Mouse (Mus musculus) ES-Bruce4 (cell line): ENCODE results near the gene Lrrk2. TPM values are rescaled to one million over a fixed set of nuclear protein-coding genes. Genes with fewer than 3 reads are reported as not detected.

Source experiments
- H3K27ac ChIP-seq: 2 replicates; pipeline ENCODE4 v1.5.1; 2012; ENCODE audit warnings: low read length, inconsistent platforms; ENCODE audit not compliant: insufficient read depth
- H3K27me3 ChIP-seq: 2 replicates; pipeline ENCODE4 v1.6.1; 2012; ENCODE audit warnings: mild to moderate bottlenecking, low read length, inconsistent platforms; ENCODE audit not compliant: control insufficient read depth, poor library complexity, insufficient read depth, severe bottlenecking
- H3K36me3 ChIP-seq: 2 replicates; pipeline ENCODE4 v1.6.1; 2012; ENCODE audit warnings: inconsistent platforms, mild to moderate bottlenecking, low read length, moderate library complexity; ENCODE audit not compliant: control insufficient read depth, poor library complexity, insufficient read depth, severe bottlenecking
- H3K4me1 ChIP-seq: one replicate; pipeline ENCODE4 v1.8.1; 2011; ENCODE audit warnings: low read length; ENCODE audit not compliant: control insufficient read depth, insufficient read depth
- H3K4me3 ChIP-seq: 2 replicates; pipeline ENCODE4 v1.5.1; 2011; ENCODE audit warnings: low read depth, mild to moderate bottlenecking, low read length
- H3K9ac ChIP-seq: 2 replicates; pipeline ENCODE4 v1.6.1; 2012; ENCODE audit warnings: low read depth, mild to moderate bottlenecking, inconsistent platforms; ENCODE audit not compliant: poor library complexity, severe bottlenecking
- H3K9me3 ChIP-seq: replicated peaks from 2 replicates; pipeline ENCODE4 v1.6.1; 2012; ENCODE audit warnings: mild to moderate bottlenecking, low read length, inconsistent platforms; ENCODE audit not compliant: control insufficient read depth, poor library complexity, insufficient read depth, severe bottlenecking
- CTCF ChIP-seq: IDR thresholded peaks from one replicate; pipeline ENCODE4 v1.8.1; 2011; ENCODE audit warnings: low read depth, low read length
- EP300 ChIP-seq: IDR thresholded peaks from 2 replicates; pipeline ENCODE4 v1.6.1; 2011; ENCODE audit warnings: low read depth, low read length; ENCODE audit not compliant: insufficient read depth
- POLR2A ChIP-seq: IDR thresholded peaks from one replicate; pipeline ENCODE4 v1.8.1; 2011; ENCODE audit warnings: low read length; ENCODE audit not compliant: insufficient read depth
- polyA plus RNA-seq: library from polyadenylated mRNA; stranded (reverse); fragments of >200 nt; gene quantifications from 2 replicates; pipeline ENCODE4 v1.2.4, GENCODE M21; 2011; ENCODE audit warnings: low read depth; ENCODE audit not compliant: missing spikeins, insufficient read depth, insufficient read length

Gene Lrrk2
- polyA plus RNA-seq, 1 experiment, result 2.9 TPM

GRCm38 (mm10) chr15:91634236-91634635 is 38.7 kb upstream of the Lrrk2 start:
- no peak for TF ChIP-seq CTCF
- no peak for TF ChIP-seq EP300
- TF ChIP-seq POLR2A, result no peak
- H3K4me3 ChIP-seq, result no peak overlapping the region
- no peaks in the 10 kb centered on the region for H3K4me1 ChIP-seq
- no peaks in the 10 kb centered on the region for H3K9me3 ChIP-seq
- no peaks in the 10 kb centered on the region for H3K36me3 ChIP-seq
- no peaks in the 10 kb centered on the region for H3K27me3 ChIP-seq
- H3K27ac ChIP-seq, result no peak overlapping the region
- H3K9ac ChIP-seq, result no peak overlapping the region

GRCm38 (mm10) chr15:91641631-91642030 is 31.3 kb upstream of the Lrrk2 start:
- H3K4me3 ChIP-seq, result no peak overlapping the region

GRCm38 (mm10) chr15:91642682-91643306 is 30.2 kb upstream of the Lrrk2 start:
- H3K4me3 ChIP-seq, result no peak overlapping the region
- no peak overlapping the region for H3K9ac ChIP-seq
- H3K36me3 ChIP-seq, result no peaks in the 10 kb centered on the region
- no peaks in the 10 kb centered on the region for H3K4me1 ChIP-seq
- no peaks in the 10 kb centered on the region for H3K9me3 ChIP-seq
- H3K27ac ChIP-seq, result no peak overlapping the region
- TF ChIP-seq POLR2A, result no peak
- TF ChIP-seq CTCF, result no peak
- TF ChIP-seq EP300, result no peak
- no peaks in the 10 kb centered on the region for H3K27me3 ChIP-seq

More at GRCm38 (mm10) chr15:91641631-91642030, 31.3 kb upstream of the Lrrk2 start:
- Histone ChIP-seq H3K27me3 (no peaks in the 10 kb centered on the region), H3K9ac (no peak overlapping the region), H3K27ac (no peak overlapping the region), H3K9me3 (no peaks in the 10 kb centered on the region), H3K4me1 (no peaks in the 10 kb centered on the region), H3K36me3 (no peaks in the 10 kb centered on the region)
- TF ChIP-seq POLR2A (no peak), EP300 (no peak), CTCF (no peak)

GRCm38 (mm10) chr15:91643632-91644348 is 29.2 kb upstream of the Lrrk2 start:
- H3K27ac ChIP-seq, result no peak overlapping the region
- H3K36me3 ChIP-seq, result no peaks in the 10 kb centered on the region
- no peaks in the 10 kb centered on the region for H3K9me3 ChIP-seq
- no peaks in the 10 kb centered on the region for H3K27me3 ChIP-seq
- no peak overlapping the region for H3K9ac ChIP-seq
- no peak for TF ChIP-seq EP300
- no peak for TF ChIP-seq CTCF
- no peak for TF ChIP-seq POLR2A
- no peak overlapping the region for H3K4me3 ChIP-seq
- no peaks in the 10 kb centered on the region for H3K4me1 ChIP-seq

GRCm38 (mm10) chr15:91650270-91650669 is 22.7 kb upstream of the Lrrk2 start:
- Histone ChIP-seq H3K4me3 (no peak overlapping the region), H3K27ac (no peak overlapping the region), H3K27me3 (no peaks in the 10 kb centered on the region), H3K36me3 (no peaks in the 10 kb centered on the region), H3K9ac (no peak overlapping the region), H3K4me1 (no peaks in the 10 kb centered on the region), H3K9me3 (no peaks in the 10 kb centered on the region)
- TF ChIP-seq EP300, result no peak
- no peak for TF ChIP-seq CTCF
- no peak for TF ChIP-seq POLR2A

GRCm38 (mm10) chr15:91651493-91651892 is 21.5 kb upstream of the Lrrk2 start:
- H3K4me1 ChIP-seq, result no peaks in the 10 kb centered on the region
- TF ChIP-seq EP300, result no peak
- no peak for TF ChIP-seq POLR2A
- TF ChIP-seq CTCF, result no peak
- no peak overlapping the region for H3K27ac ChIP-seq
- H3K36me3 ChIP-seq, result no peaks in the 10 kb centered on the region
- H3K9ac ChIP-seq, result no peak overlapping the region
- H3K9me3 ChIP-seq, result no peaks in the 10 kb centered on the region
- H3K4me3 ChIP-seq, result no peak overlapping the region
- no peaks in the 10 kb centered on the region for H3K27me3 ChIP-seq
